Mouse (Mus musculus) heart, adult 11 months (tissue): ENCODE results near the gene Sept8.
A peak's percentile ranks its signal among the peaks of the same experiment; 100 is the strongest.
"Not testable (repeated sequence)": the region's sequence is repeated elsewhere in the genome, so short reads cannot be mapped to it uniquely, and the experiment has no call there.

Source experiments
- DNase-seq: peaks from one replicate; pipeline ENCODE4 v3.0.0; 2022

The Sept8 gene

GRCm38 (mm10) chr11:53528397-53529252 is 9.6 kb downstream of the Sept8 start:
- DNase-seq, result no peak

DNA sequence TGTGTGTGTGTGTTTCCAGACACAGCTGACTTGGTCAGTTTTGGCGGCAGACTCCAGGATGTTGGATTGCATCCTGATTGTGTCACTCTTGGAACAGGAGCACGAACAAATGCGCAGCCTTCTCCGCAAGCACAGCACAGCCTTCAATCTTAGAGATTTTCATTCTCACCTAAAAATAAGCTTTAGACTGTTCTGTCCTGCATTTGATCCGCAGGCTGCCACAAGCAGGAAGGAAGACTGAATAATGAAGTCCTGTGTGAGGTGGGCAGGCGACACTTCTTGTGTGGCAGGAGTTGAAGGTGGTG is 10.1 kb downstream of the Sept8 start:
- peak; percentile 97 for DNase-seq

GRCm38 (mm10) chr11:53530001-53530400 is 10.9 kb downstream of the Sept8 start:
- DNase-seq, result no peak

- peak; percentile 92 for DNase-seq
These were observed 12.6 kb downstream of the Sept8 start for GRCm38 (mm10) chr11:53531578-53532230.

- peak; percentile 89 for DNase-seq
These were observed 13.2 kb downstream of the Sept8 start for GRCm38 (mm10) chr11:53532231-53532620.

GRCm38 (mm10) chr11:53539002-53539491 is 20.0 kb downstream of the Sept8 start:
- peak; percentile 85 for DNase-seq

- no peak for DNase-seq
These were observed 21.3 kb downstream of the Sept8 start for GRCm38 (mm10) chr11:53540394-53540793.

DNA sequence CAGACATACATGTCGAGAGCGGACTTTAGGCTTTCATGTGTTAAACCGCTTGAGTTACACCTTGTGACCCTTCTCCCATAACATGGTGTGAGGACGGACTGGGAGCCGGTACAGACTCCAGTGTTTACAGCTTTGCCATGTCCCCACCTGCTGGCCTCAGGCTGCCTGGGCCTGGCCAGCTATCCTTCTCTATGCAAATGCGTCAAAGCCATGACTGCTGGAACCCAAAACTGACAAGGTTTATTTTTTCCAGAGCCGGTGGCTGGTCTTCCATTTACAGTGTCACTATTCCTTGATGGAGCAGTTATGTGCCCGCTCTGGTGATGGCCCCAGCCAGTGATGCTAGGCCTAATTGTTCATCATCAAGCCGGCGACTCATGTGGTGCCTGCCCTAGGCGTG is 22.2 kb downstream of the Sept8 start:
- peak; percentile 81 for DNase-seq

- DNase-seq, result peak; percentile 87
These were observed 24.0 kb downstream of the Sept8 start for GRCm38 (mm10) chr11:53543021-53543420.

DNA sequence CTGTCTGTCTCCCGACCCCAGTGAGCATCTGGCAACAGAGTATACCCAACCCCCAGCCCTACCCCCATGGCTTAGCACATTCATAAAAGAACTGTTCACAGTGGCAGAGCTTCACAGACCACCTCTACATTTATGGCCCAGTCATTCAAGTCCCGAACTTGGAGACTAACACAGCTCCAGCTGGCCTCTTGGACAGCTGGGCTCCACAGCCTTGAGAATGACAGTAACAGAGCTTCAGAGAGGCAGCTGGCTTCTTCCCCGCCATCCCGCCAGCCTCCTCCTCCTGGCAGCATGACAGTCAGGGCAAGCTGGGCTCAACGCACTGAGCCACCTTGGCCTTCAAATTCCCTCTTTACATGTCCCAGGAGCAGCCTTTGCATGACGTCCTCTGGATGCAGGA is 27.2 kb downstream of the Sept8 start:
- DNase-seq, result peak; percentile 89

DNA sequence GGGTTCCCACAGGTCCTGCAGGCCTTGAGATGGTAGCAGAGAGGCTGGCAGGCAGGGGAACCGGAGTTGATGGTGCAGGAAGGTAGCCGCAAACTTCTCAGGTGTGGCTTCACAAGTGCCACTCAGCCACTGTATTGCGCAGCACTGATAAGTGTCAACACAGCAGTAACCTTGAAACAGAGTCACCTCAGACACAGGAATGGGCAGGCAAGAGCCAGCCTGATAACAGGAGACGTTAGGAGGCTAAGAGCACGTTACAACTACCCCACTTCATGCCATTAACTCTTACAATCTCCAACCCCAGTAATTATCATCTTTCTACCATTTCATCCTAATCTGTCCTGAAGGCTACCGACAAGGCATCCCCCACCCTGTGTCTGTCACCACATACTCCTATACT is 28.5 kb downstream of the Sept8 start:
- peak; percentile 62 for DNase-seq

DNA sequence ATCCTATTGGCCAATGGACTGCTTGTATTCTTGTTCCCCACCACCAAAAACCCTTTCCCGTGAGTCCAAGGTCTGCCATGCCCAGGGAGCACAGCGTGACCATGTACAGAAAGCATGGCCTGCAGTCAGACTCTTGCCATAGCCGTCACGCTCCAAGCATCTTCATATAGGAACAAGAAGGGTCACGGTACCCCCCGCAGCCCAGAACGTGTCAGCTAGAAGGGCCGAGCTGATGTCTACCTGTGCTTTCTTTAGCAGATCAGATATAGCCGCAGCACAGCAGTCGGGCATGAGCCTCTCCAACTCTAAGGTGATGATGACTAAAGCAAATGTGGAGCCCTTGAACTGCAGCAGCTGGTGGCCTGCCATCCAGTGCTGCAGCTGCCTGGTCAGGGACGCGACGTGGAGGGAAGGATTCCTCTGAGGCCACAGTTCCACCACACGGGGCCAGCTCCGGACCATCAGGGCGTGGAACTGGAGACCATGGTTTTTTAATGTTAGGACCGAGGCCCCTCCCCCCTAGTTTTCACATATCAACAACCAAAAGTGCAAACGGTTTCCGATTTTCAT is 29.1 kb downstream of the Sept8 start:
- peak; percentile 83 for DNase-seq

DNA sequence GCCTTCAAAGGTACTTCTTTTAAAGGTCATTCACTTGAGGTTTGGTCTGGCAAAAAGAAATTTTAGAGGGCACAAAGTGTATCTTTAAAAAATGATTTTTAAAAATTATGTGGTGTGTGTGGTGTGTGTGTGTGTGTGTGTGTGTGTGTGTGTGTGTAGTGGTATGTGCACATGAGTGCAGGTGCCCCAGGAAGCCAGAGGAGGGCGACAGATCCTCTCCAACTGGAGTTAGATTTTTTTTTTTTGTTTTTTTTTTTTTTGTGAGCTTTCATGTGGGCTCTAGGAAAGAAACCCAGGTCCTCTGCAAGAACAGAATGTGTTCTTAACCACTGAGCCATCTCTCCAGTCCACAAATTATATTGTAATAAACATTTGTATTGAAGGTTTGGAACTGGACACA is 31.7 kb downstream of the Sept8 start:
- DNase-seq, result no peak

- DNase-seq, result peak; percentile 83
These were observed 32.7 kb downstream of the Sept8 start for GRCm38 (mm10) chr11:53551754-53552153.

GRCm38 (mm10) chr11:53556529-53556928 is 37.5 kb downstream of the Sept8 start:
- DNase-seq, result not testable (repeated sequence)

DNA sequence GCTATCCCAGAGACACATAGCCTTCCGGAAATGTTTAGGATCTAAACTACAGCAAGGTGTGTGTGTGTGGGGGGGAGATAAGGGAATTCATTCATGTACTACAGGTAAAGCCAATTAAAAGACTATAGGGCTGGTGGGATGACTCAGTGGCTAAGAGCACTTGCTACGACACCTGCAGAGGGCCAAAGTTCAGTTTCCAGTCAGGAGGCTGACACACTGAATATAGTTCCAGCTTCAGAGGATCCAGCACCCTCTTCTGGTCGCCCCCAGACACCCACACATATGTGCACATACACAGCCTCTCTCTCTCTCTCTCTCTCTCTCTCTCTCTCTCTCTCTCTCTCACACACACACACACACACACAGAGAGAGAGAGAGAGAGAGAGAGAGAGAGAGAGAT is 38.9 kb downstream of the Sept8 start:
- DNase-seq, result not testable (repeated sequence)

DNA sequence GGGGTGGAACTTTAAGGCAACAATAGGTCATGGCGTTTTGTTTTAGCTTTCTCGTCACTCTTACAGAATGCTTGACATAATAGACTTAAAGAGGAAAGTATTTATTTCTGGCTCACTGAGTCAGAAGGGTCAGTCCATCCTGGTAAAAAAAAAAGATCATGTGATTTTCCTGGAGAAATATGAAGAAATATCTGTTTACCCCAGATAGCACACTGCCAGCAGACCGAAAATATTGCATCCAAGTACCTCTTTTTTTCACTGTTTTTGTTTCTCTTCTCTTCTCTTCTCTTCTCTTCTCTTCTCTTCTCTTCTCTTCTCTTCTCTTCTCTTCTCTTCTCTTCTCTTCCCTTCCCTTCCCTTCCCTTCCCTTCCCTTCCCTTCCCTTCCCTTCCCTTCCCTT is 40.9 kb downstream of the Sept8 start:
- DNase-seq, result not testable (repeated sequence)

- DNase-seq, result no peak
These were observed 42.9 kb downstream of the Sept8 start for GRCm38 (mm10) chr11:53561986-53562385.

- DNase-seq, result no peak
These were observed 47.6 kb downstream of the Sept8 start for GRCm38 (mm10) chr11:53566646-53567045.

DNA sequence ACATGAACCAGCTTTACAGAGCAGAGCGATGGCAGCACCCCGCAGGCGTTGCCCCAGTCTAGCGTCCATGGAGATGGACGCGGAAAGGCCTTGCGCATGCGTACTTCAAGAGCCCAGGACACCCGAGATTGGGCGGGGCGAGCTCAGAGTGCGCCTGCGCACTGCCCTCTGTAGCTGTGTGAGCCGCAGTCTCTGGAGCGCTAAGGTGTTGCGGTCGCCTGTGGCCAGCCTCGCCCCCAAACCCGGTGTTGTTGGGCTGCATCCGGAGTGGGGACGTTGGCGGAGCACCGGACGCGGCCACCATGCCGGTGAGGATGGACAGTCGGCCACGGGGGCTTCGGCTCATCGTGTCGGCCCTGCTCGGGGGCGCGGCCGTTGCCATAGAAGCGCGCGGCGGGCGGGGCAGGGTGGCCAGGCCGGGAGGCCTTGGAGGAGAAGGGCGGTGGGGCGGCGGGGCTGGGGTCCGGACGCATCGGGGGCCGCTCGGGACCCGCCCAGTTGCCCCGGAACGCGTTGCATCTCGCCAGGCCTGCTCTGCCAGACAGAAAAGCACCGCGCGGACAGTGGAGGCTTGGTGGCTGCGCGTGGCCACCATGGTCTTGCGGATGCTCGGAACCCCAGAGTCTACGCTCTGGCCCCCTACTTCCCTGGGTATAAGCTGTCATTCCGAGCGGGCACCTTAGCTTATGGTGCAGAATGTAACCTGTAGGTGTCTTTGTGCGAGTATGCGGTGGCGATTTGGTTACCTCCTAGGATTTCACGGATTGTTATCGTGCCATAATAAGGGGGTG is 48.4 kb downstream of the Sept8 start, which contains the start of gene Kif3a:
TSS of gene Kif3a (plus strand) at position 156 of the 791 bp plus-strand sequence.
- peak; percentile 100 for DNase-seq

- peak; percentile 31 for DNase-seq
These were observed 61.5 kb downstream of the Sept8 start for GRCm38 (mm10) chr11:53580562-53580961.

- peak; percentile 33 for DNase-seq
These were observed 64.1 kb downstream of the Sept8 start for GRCm38 (mm10) chr11:53583151-53583550.

DNA sequence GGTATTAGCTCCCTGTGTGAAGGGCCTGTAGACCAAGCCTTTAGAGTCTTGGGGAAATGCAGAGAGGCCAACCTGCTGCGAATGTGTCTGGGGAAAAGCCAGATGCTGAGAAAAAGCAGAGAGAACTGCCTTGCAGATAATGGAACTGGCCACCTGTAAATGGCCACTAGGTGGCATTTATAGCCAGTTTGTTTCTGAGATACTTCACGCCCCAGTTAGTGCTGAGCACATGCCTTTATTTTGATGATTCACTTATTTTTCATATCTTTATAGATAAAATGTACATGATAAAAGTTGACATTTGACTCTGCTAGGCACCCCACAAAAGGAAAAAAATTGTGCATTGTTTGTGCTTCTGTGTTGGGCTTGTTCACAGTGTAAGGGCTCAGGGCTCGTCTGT is 65.8 kb downstream of the Sept8 start:
- DNase-seq, result no peak
